Mouse (Mus musculus): Measurements from ENCODE around the gene Tmem63a. TPM values are rescaled to one million over a fixed set of nuclear protein-coding genes. Genes with fewer than 3 reads are reported as not detected.
"Not testable (repeated sequence)": the region's sequence is repeated elsewhere in the genome, so short reads cannot be mapped to it uniquely, and the experiment has no call there.

Gene Tmem63a
- polyA plus RNA-seq, 1 experiment from 2014 or later: 20.9 TPM

- Histone ChIP-seq H3K9ac (no peak overlapping the region), H3K36me3 (no peaks in the 10 kb centered on the region), H3K4me2 (no peak overlapping the region), H3K4me1 (peaks cover 3% of the 10 kb centered on the region; the same call in 1 of the 2 replicates), H3K27ac (no peak overlapping the region), H3K27me3 (replicated peaks) (peaks cover 21% of the 10 kb centered on the region), H3K9me3 (no peaks in the 10 kb centered on the region), H3K4me3 (replicated peaks) (no peak overlapping the region)
- ATAC-seq (ENCODE audit: insufficient read depth, low FRiP score, low read depth): no peak
- WGBS: 33% methylated on average over 6 of the region's 6 CpGs
Observed at GRCm38 (mm10) chr1:180933659-180934058, 8.5 kb upstream of the Tmem63a start.

GRCm38 (mm10) chr1:180934467-180935419, 7.4 kb upstream of the Tmem63a start, which contains the start of gene Lefty1:
TSS of gene Lefty1 (plus strand) at chr1:180935022.
- Histone ChIP-seq H3K27me3 (replicated peaks) (peaks cover 21% of the 10 kb centered on the region), H3K4me3 (replicated peaks) (no peak within 1 kb of the TSS), H3K27ac (no peak within 1 kb of the TSS), H3K4me2 (peak within 1 kb of the TSS; percentile 62; the same call in 1 of the 2 replicates), H3K9ac (no peak within 1 kb of the TSS), H3K4me1 (peaks cover 3% of the 10 kb centered on the region; the same call in 1 of the 2 replicates), H3K9me3 (no peaks in the 10 kb centered on the region), H3K36me3 (no peaks in the 10 kb centered on the region)
- WGBS: 30% methylated on average over 21 of the region's 21 CpGs
- ATAC-seq (ENCODE audit: insufficient read depth, low FRiP score, low read depth): no peak; the same call in 1 of the 2 replicates

GRCm38 (mm10) chr1:180936610-180937398, 5.3 kb upstream of the Tmem63a start:
- ATAC-seq (ENCODE audit: insufficient read depth, low FRiP score, low read depth): peak; percentile 93
- H3K9ac ChIP-seq, H3K27ac ChIP-seq, H3K9me3 ChIP-seq, H3K36me3 ChIP-seq: not testable (repeated sequence)
- H3K27me3 ChIP-seq (replicated peaks): peaks cover 21% of the 10 kb centered on the region
- peaks cover 12% of the 10 kb centered on the region for H3K4me1 ChIP-seq
- peak overlapping the region; percentile 32 for H3K4me3 ChIP-seq (replicated peaks)
- peak overlapping the region; percentile 62 for H3K4me2 ChIP-seq
- 4% methylated on average over 41 of the region's 41 CpGs for WGBS

DNA sequence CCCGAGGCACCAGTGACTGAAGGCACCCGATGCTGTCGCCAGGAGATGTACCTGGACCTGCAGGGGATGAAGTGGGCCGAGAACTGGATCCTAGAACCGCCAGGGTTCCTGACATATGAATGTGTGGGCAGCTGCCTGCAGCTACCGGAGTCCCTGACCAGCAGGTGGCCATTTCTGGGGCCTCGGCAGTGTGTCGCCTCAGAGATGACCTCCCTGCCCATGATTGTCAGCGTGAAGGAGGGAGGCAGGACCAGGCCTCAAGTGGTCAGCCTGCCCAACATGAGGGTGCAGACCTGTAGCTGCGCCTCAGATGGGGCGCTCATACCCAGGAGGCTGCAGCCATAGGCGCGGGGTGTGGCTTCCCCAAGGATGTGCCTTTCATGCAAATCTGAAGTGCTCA, 4.5 kb upstream of the Tmem63a start:
- not testable (repeated sequence) for ATAC-seq (ENCODE audit: insufficient read depth, low FRiP score, low read depth); H3K9me3 ChIP-seq; H3K36me3 ChIP-seq; H3K4me2 ChIP-seq; H3K4me3 ChIP-seq (replicated peaks); H3K9ac ChIP-seq; H3K27ac ChIP-seq
- H3K4me1 ChIP-seq: peaks cover 12% of the 10 kb centered on the region
- 61% methylated on average over 13 of the region's 13 CpGs for WGBS
- peaks cover 21% of the 10 kb centered on the region for H3K27me3 ChIP-seq (replicated peaks)

DNA sequence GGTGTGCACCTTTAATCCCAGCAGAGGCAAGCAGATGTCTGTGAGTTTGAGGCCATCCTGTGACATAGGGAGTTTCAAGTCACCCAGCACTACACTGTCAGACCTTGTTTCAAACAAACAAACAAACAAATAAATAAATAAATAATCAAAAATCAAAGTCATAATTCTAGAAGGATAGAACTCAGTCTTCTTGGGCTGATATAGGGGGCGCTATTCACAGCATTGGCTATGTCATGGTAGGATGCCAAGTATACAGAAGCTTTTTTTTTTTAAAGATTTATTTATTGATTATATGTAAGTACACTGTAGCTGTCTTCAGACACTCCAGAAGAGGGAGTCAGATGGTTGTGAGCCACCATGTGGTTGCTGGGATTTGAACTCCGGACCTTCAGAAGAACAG, 3.4 kb upstream of the Tmem63a start:
- peaks cover 18% of the 10 kb centered on the region for H3K27me3 ChIP-seq (replicated peaks)
- WGBS: 81% methylated on average over 2 of the region's 2 CpGs
- H3K36me3 ChIP-seq; H3K9ac ChIP-seq; H3K27ac ChIP-seq; H3K4me3 ChIP-seq (replicated peaks); H3K9me3 ChIP-seq; H3K4me2 ChIP-seq; ATAC-seq (ENCODE audit: insufficient read depth, low FRiP score, low read depth): not testable (repeated sequence)
- H3K4me1 ChIP-seq: peaks cover 21% of the 10 kb centered on the region

GRCm38 (mm10) chr1:180940776-180941460, 1.2 kb upstream of the Tmem63a start:
- WGBS: 87% methylated on average over 7 of the region's 7 CpGs
- H3K4me3 ChIP-seq (replicated peaks): peak overlapping the region; percentile 71
- H3K4me1 ChIP-seq: peaks cover 37% of the 10 kb centered on the region
- peak overlapping the region; percentile 85 for H3K4me2 ChIP-seq
- no peaks in the 10 kb centered on the region for H3K9me3 ChIP-seq
- H3K36me3 ChIP-seq: no peaks in the 10 kb centered on the region
- H3K27me3 ChIP-seq (replicated peaks): 0 out of 2 replicates have a peak, but pooled peaks cover 3% of the 10 kb centered on the region
- H3K9ac ChIP-seq: no peak overlapping the region
- H3K27ac ChIP-seq: no peak overlapping the region
- no peak for ATAC-seq (ENCODE audit: insufficient read depth, low FRiP score, low read depth)

DNA sequence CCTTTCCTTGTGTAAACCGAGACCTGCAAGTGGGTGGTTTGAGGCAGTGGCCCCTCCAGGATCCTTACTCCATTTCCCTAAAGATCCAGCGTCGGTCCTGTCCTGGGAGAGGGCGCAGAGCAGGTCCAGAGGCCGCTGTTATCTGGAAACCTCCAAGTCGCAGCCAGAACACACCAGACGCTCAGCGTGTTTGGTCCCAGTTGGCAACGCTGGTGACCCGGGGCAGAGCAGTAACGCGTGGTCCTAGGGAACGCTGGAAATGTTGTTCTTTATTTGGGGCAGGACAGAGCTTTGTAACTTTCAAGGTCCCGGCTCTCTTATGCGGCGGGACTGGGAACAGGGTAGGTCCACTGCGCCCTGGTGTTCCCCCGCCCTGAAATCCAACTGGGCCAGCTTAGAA, 418 bp upstream of the Tmem63a start:
- Histone ChIP-seq H3K27me3 (replicated peaks) (no peaks in the 10 kb centered on the region), H3K9ac (peak overlapping the region; percentile 70; the same call in 1 of the 2 replicates), H3K27ac (peak overlapping the region; percentile 92), H3K9me3 (no peaks in the 10 kb centered on the region), H3K4me3 (replicated peaks) (peak overlapping the region; percentile 71), H3K4me1 (peaks cover 45% of the 10 kb centered on the region), H3K36me3 (no peaks in the 10 kb centered on the region), H3K4me2 (peak overlapping the region; percentile 85)
- 4% methylated on average over 18 of the region's 18 CpGs for WGBS
- peak; percentile 1; the same call in 1 of the 2 replicates for ATAC-seq (ENCODE audit: insufficient read depth, low FRiP score, low read depth)

- WGBS: 51% methylated on average over 11 of the region's 11 CpGs
- Histone ChIP-seq H3K27me3 (replicated peaks) (no peaks in the 10 kb centered on the region), H3K36me3 (no peaks in the 10 kb centered on the region; the same call in 1 of the 2 replicates), H3K9ac (peak overlapping the region; percentile 70), H3K27ac (peak overlapping the region; percentile 92), H3K4me2 (peak overlapping the region; percentile 85), H3K9me3 (no peaks in the 10 kb centered on the region), H3K4me1 (peaks cover 48% of the 10 kb centered on the region), H3K4me3 (replicated peaks) (peak overlapping the region; percentile 71)
- no peak for ATAC-seq (ENCODE audit: insufficient read depth, low FRiP score, low read depth)
Observed at GRCm38 (mm10) chr1:180943032-180943644, 994 bp downstream of the Tmem63a start.

- WGBS: 63% methylated on average over 1 of the region's 1 CpGs
- H3K4me1 ChIP-seq: peaks cover 48% of the 10 kb centered on the region
- H3K36me3 ChIP-seq: peaks cover 4% of the 10 kb centered on the region; the same call in 1 of the 2 replicates
- peak overlapping the region; percentile 88 for H3K27ac ChIP-seq
- H3K9ac ChIP-seq: no peak overlapping the region
- H3K9me3 ChIP-seq: no peaks in the 10 kb centered on the region
- no peak overlapping the region for H3K4me3 ChIP-seq (replicated peaks)
- peak overlapping the region; percentile 85; the same call in 1 of the 2 replicates for H3K4me2 ChIP-seq
- no peak for ATAC-seq (ENCODE audit: insufficient read depth, low FRiP score, low read depth)
- no peaks in the 10 kb centered on the region for H3K27me3 ChIP-seq (replicated peaks)
Observed at GRCm38 (mm10) chr1:180943896-180944295, 1.8 kb downstream of the Tmem63a start.

DNA sequence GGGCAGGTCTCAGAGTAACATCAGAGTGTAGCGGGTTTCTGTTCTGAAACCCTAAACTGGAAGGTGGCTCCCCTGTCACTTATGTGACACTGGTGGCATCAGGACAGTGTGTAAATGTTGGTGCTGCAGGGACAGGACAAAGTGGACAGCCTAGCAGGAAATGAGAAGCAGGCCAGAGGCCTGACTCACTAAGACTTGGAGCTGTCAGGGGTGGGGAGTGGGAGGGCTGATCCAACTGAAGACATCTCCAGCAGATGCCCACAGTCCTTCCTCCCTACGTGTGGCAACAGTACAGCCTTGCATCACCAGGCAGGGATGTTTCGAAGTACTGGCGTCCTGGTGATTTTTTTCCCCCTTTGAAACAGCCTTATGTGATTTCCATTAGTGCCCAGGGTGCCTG, 2.4 kb downstream of the Tmem63a start:
- peak overlapping the region; percentile 47; the same call in 1 of the 2 replicates for H3K4me2 ChIP-seq
- H3K9ac ChIP-seq: no peak overlapping the region
- 79% methylated on average over 4 of the region's 4 CpGs for WGBS
- H3K4me1 ChIP-seq: peaks cover 48% of the 10 kb centered on the region
- no peak overlapping the region for H3K4me3 ChIP-seq (replicated peaks)
- peak overlapping the region; percentile 88 for H3K27ac ChIP-seq
- H3K36me3 ChIP-seq: peaks cover 5% of the 10 kb centered on the region
- no peaks in the 10 kb centered on the region for H3K9me3 ChIP-seq
- no peak for ATAC-seq (ENCODE audit: insufficient read depth, low FRiP score, low read depth)
- no peaks in the 10 kb centered on the region for H3K27me3 ChIP-seq (replicated peaks)
